ENCODE assay signal across 9 mouse cellular contexts in the genomic region with DNA sequence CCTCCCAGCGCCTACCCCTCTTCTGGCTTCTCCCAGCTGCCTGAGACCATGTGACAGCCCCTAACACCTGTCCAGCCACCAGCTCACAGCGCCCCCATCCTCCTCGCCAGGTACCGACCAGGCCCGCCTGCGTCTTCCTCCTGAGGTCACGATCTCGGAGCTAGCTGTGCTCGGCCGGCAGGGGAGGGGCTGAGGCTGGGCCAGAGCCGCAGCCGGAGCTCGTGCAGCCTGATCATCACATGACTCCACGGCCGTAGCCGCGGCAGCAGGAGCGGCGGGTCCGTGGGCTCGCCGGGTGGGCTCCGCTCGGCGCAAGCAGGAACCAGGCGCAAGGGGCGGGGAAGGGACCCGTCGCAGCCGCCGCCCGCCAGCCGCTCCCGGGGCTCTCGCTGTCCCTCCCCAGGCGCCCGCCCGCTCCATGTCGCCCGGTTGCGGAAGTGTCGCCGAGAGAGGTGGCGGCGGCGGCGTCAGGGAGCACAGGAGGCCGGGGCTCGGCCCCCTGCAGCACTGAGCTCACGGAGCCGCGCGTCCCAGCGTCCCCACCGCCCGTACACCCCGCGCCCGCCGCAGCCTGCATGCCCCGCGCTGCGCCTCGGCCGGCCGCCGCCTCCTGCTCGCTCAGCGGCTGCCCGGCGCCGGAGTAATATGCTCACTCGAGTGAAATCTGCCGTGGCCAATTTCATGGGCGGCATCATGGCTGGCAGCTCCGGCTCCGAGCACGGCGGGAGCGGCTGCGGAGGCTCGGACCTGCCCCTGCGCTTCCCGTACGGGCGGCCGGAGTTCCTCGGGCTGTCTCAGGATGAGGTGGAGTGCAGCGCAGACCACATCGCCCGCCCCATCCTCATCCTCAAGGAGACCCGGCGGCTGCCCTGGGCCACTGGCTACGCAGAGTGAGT. TPM values are rescaled to one million over a fixed set of nuclear protein-coding genes. Genes with fewer than 3 reads are reported as not detected.
DNase-seq lines count a peak whose midpoint lies in the region; ATAC-seq and TF ChIP-seq lines count a peak whose summit lies in the region.
"Had no signal": no experiment of that assay in that cellular context is flagged by ENCODE, and none has a peak within 500 bp of the region (broad histone marks: within the 10 kb centered on the region; RNA-seq: fewer than 3 reads in every experiment).

Gene Ppm1h (plus strand): TSS at position 222 of the 896 bp plus-strand sequence.

- WGBS in intestine, postnatal 0 days = 1% methylated on average over 85 of the region's 94 CpGs
- WGBS in midbrain, embryonic 10.5 days = under 1% methylated on average over 94 of the region's 94 CpGs

- no peaks in the 10 kb centered on the region for H3K27me3 ChIP-seq in intestine, postnatal 0 days (replicated peaks; ENCODE audit: control insufficient read depth, insufficient read depth, low read length)
- H3K27me3 ChIP-seq in midbrain, embryonic 10.5 days (ENCODE audit: low read depth, poor library complexity, severe bottlenecking) = peaks cover 52% of the 10 kb centered on the region

- peak; percentile 74 for TF ChIP-seq CTCF in intestine, postnatal 0 days (IDR thresholded peaks at IDR 0.05; ENCODE audit: low read depth)

- H3K36me3 ChIP-seq in intestine, postnatal 0 days (ENCODE audit: control insufficient read depth, insufficient read depth) = no peaks in the 10 kb centered on the region
- H3K36me3 ChIP-seq in midbrain, embryonic 10.5 days = no peaks in the 10 kb centered on the region

- no peaks in the 10 kb centered on the region for H3K4me1 ChIP-seq in intestine, postnatal 0 days (replicated peaks; ENCODE audit: control insufficient read depth, insufficient read depth, low read length)
- H3K4me1 ChIP-seq in midbrain, embryonic 10.5 days = peaks cover 29% of the 10 kb centered on the region

- peak; percentile 59 for ATAC-seq in granulocyte monocyte progenitor cell, adult 5-6 weeks (replicated peaks; ENCODE audit: poor library complexity, severe bottlenecking)
- ATAC-seq in intestine, postnatal 0 days = peak; percentile 88

- intact Hi-C loops in left cerebral cortex, postnatal 4 days (cut with DNase I) = loop anchor here (10.0 kb wide), 1 partner anchor 104 kb away; no protein-coding TSS in a partner anchor

- peak within 1 kb of the TSS; percentile 84 for H3K9ac ChIP-seq in intestine, postnatal 0 days (ENCODE audit: low read depth, low read length)

- H3K9me3 ChIP-seq in intestine, postnatal 0 days (ENCODE audit: control insufficient read depth) = no peaks in the 10 kb centered on the region
- H3K9me3 ChIP-seq in midbrain, embryonic 10.5 days (replicated peaks) = no peaks in the 10 kb centered on the region

- peak within 1 kb of the TSS; percentile 90 for H3K27ac ChIP-seq in intestine, postnatal 0 days (ENCODE audit: low read depth, low read length)
- peak within 1 kb of the TSS; percentile 91 for H3K27ac ChIP-seq in midbrain, embryonic 10.5 days (replicated peaks)

- H3K4me2 ChIP-seq in intestine, postnatal 0 days (replicated peaks; ENCODE audit: low read depth) = peak within 1 kb of the TSS; percentile 76

- peak; percentile 82 to 92 for DNase-seq in adrenal gland, adult (ENCODE audit: inconsistent age in 2 of 2, low spot score in 1 of 2)
- DNase-seq in embryo, embryonic 10.5 days (ENCODE audit: low spot score) = peak; percentile 78
- peak; percentile 74 for DNase-seq in left cerebral cortex, postnatal 4 days
- DNase-seq in midbrain, embryonic 10.5 days (ENCODE audit: low spot score) = peak; percentile 77
- DNase-seq in right cerebral cortex, postnatal 4 days = peak; percentile 54
- DNase-seq in yolk sac, embryonic 10.5 days (ENCODE audit: low spot score) = peak; percentile 88

- peak within 1 kb of the TSS; percentile 76 for H3K4me3 ChIP-seq in intestine, postnatal 0 days (ENCODE audit: low read depth, low read length)
- peak within 1 kb of the TSS; percentile 82 for H3K4me3 ChIP-seq in midbrain, embryonic 10.5 days
- H3K4me3 ChIP-seq: myocyte had no signal

RNA-seq across cellular contexts. Expression of gene Ppm1h, which starts in this region (rescaled TPM):
- total RNA-seq in granulocyte monocyte progenitor cell, adult 5-6 weeks (2014; fragmentation: Nextera tagmentation) = 22.7 and 25.0 TPM in 2 replicates
- total RNA-seq in granulocyte monocyte progenitor cell, adult 5-6 weeks (2017) = 22.4 and 37.0 TPM in 2 replicates
- 17.9 and 20.7 TPM in 2 replicates for polyA plus RNA-seq in intestine, postnatal 0 days (2015; fragmentation: Nextera tagmentation; extraction: Ambion mirVana)
- total RNA-seq in left cerebral cortex, postnatal 4 days (2021) = 10 to 100 TPM; 63.3 to 68.3 TPM
- 3.3 and 4.2 TPM in 2 replicates for polyA plus RNA-seq in midbrain, embryonic 10.5 days (2016; fragmentation: Nextera tagmentation; extraction: Ambion mirVana)

Comparison
In these comparisons a context has a peak if more than half of its experiments do, and no peak if none do; other contexts are left out.
1. Peak in every context shown above with its lines: DNase-seq, ATAC-seq, H3K4me3 ChIP-seq and H3K27ac ChIP-seq.